Mouse (Mus musculus) sigmoid colon, adult 10 weeks (tissue): ENCODE data around the gene Kcng3. TPM values are rescaled to one million over a fixed set of nuclear protein-coding genes. Genes with fewer than 3 reads are reported as not detected.

ENCODE experiments used
- polyA plus RNA-seq: library from polyadenylated mRNA; stranded (reverse); fragments of 350-450 nt; fragmentation: Illumina TruSeq; extraction: RNeasy Lipid Tissue Mini Kit (QIAGEN cat#74804); gene quantifications from one replicate; pipeline ENCODE4 v1.2.3, GENCODE M21; 2014; ENCODE audit warnings: low read depth, low replicate concordance

Kcng3 gene
- 0.38 TPM for polyA plus RNA-seq

GRCm38 (mm10) chr17:83631783-83632652, at the start of gene Kcng3:
Kcng3 (minus strand) TSS chr17:83631895.

Other genes starting within 250 kb of the Kcng3 start
- gene Cox7a2l, start 114.6 kb downstream of the Kcng3 start, polyA plus RNA-seq = 367 TPM
- 13.1 TPM for gene Mta3, start 74.3 kb upstream of the Kcng3 start, polyA plus RNA-seq
- gene Haao, start 216.1 kb upstream of the Kcng3 start, polyA plus RNA-seq = 1.8 TPM